Mouse (Mus musculus) embryonic fibroblast, embryonic 13.5 days (primary cell): ENCODE measurements around the gene Fam213b.

Source experiments
- CTCF ChIP-seq: IDR thresholded peaks from 2 replicates; pipeline ENCODE4 v1.5.1; 2011; ENCODE audit warnings: mild to moderate bottlenecking, control low read depth, low read length, moderate library complexity, borderline replicate concordance; ENCODE audit not compliant: insufficient read depth
- POLR2A ChIP-seq: IDR thresholded peaks from 2 replicates; pipeline ENCODE4 v1.6.1; 2011; ENCODE audit warnings: low read depth, mild to moderate bottlenecking, control low read depth, low read length, moderate library complexity

DNA sequence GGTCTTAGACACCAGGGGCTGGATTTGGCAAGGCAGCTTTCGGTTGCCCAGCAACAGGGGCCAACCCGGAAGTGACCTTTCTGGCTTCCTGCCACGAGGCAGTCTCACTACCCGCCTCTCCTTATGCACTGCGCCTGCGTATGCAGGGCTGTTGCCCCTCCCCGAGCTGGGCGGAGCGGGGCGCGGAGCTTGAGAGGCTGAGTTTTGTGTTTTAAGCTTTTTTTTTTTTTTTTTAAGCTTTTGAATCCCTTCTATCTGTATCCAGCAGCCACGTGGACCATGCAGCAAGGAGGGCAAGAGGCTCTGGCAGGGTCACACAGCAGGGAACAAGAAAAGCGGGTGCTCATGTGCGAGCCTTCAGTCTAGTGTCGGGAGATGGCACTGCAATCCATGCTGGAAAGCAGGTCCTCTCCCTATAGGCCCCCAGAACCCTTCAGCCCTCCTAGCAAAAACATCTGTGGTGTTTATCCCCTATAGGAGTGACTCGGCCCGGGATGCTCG is 34.6 kb downstream of the Fam213b start:
- no peak for TF ChIP-seq CTCF
- TF ChIP-seq POLR2A, result peak; percentile 44
